Mouse (Mus musculus): ENCODE measurements around the gene Patl2.

- TF ChIP-seq CTCF (IDR thresholded peaks at IDR 0.05; ENCODE audit: low read depth): no peak
- no peak for TF ChIP-seq EP300 (IDR thresholded peaks at IDR 0.05; ENCODE audit: low read depth)
These were observed 48.0 kb upstream of the Patl2 start for GRCm38 (mm10) chr2:122233759-122234557.
